In genomic region chr15:12490527-12490926, GRCm38 (mm10) we compare ENCODE assay signal across 7 mouse cellular contexts.
DNase-seq lines count a peak whose midpoint lies in the region; TF ChIP-seq lines count a peak whose summit lies in the region.

No protein-coding gene starts in this region.

- peaks cover 3% of the 10 kb centered on the region; the same call in 1 of the 2 replicates for H3K4me1 ChIP-seq in kidney, adult 2 months (ENCODE audit: control insufficient read depth, insufficient read depth, low read length)

- TF ChIP-seq CTCF in kidney, adult 2 months (conservative IDR thresholded peaks at IDR 0.05; ENCODE audit: insufficient read depth, insufficient read length, low read depth, low read length), result no peak

- peak overlapping the region; percentile 46 for H3K27ac ChIP-seq in kidney, adult 2 months (ENCODE audit: insufficient read depth, low read depth, low read length)

- H3K36me3 ChIP-seq in kidney, adult 2 months (ENCODE audit: control insufficient read depth, insufficient read depth, low read length), result no peaks in the 10 kb centered on the region

- peak; percentile 32 for DNase-seq in MN1 (ENCODE audit: low spot score)
- peak; percentile 80 for DNase-seq in adrenal gland, postnatal 10 days
- peak; percentile 77 to 79 for DNase-seq in heart, adult 18-20 months
- peak; percentile 53 for DNase-seq in kidney, adult 2 months
- peak; percentile 77 for DNase-seq in lung, postnatal 36 days
- DNase-seq in thymus, adult 18-20 months, result no peak
- no peak for DNase-seq in B cell, adult 2 months

- 38% methylated on average over 7 of the region's 7 CpGs for WGBS in kidney, adult 2 months

- H3K27me3 ChIP-seq in kidney, adult 2 months (replicated peaks; ENCODE audit: control insufficient read depth, insufficient read depth, low read length), result no peaks in the 10 kb centered on the region

- TF ChIP-seq POLR2A in kidney, adult 2 months (IDR thresholded peaks at IDR 0.05; ENCODE audit: low read depth, low read length), result no peak

- no peak overlapping the region for H3K4me3 ChIP-seq in kidney, adult 2 months (ENCODE audit: insufficient read depth, low read depth, low read length)

Comparison
In these comparisons a context has a peak if more than half of its experiments do, and no peak if none do; other contexts are left out.
1. DNase-seq: peak in MN1 (single experiment), adrenal gland, postnatal 10 days (single experiment), heart, adult 18-20 months (2 of 2), kidney, adult 2 months (single experiment) and lung, postnatal 36 days (single experiment); none in thymus, adult 18-20 months (0 of 2) and B cell, adult 2 months (0 of 2).